Mouse (Mus musculus): ENCODE measurements around the gene Auts2.
"Not testable (repeated sequence)": the region's sequence is repeated elsewhere in the genome, so short reads cannot be mapped to it uniquely, and the experiment has no call there.

The Auts2 gene

GRCm38 (mm10) chr5:132543118-132544071 is at the start of gene Auts2:
TSS of gene Auts2 (minus strand) at chr5:132543344.
- DNase-seq (ENCODE audit: low spot score), result peak; percentile 94

- no peak for DNase-seq (ENCODE audit: low spot score)
Measured at GRCm38 (mm10) chr5:132591721-132592695, 48.9 kb upstream of the Auts2 start.

GRCm38 (mm10) chr5:132579774-132580173 is 36.6 kb upstream of the Auts2 start:
- no peak for DNase-seq (ENCODE audit: low spot score)

GRCm38 (mm10) chr5:132560771-132561170 is 17.6 kb upstream of the Auts2 start:
- not testable (repeated sequence) for DNase-seq (ENCODE audit: low spot score)

GRCm38 (mm10) chr5:132545761-132546160 is 2.6 kb upstream of the Auts2 start:
- DNase-seq (ENCODE audit: low spot score), result peak; percentile 8

- DNase-seq (ENCODE audit: low spot score), result peak; percentile 29
Measured at GRCm38 (mm10) chr5:132544176-132544995, 1.2 kb upstream of the Auts2 start.

- peak; percentile 13 for DNase-seq (ENCODE audit: low spot score)
Measured at GRCm38 (mm10) chr5:132542381-132543020, 643 bp downstream of the Auts2 start.

- peak; percentile 19 for DNase-seq (ENCODE audit: low spot score)
Measured at GRCm38 (mm10) chr5:132541951-132542350, 1.2 kb downstream of the Auts2 start.

GRCm38 (mm10) chr5:132541371-132541931 is 1.7 kb downstream of the Auts2 start:
- peak; percentile 41 for DNase-seq (ENCODE audit: low spot score)

GRCm38 (mm10) chr5:132540841-132541311 is 2.3 kb downstream of the Auts2 start:
- no peak for DNase-seq (ENCODE audit: low spot score)

- no peak for DNase-seq (ENCODE audit: low spot score)
Measured at GRCm38 (mm10) chr5:132537475-132537874, 5.7 kb downstream of the Auts2 start.

GRCm38 (mm10) chr5:132526395-132526794 is 16.7 kb downstream of the Auts2 start:
- no peak for DNase-seq (ENCODE audit: low spot score)

GRCm38 (mm10) chr5:132521358-132521873 is 21.7 kb downstream of the Auts2 start:
- DNase-seq (ENCODE audit: low spot score), result no peak

- DNase-seq (ENCODE audit: low spot score), result no peak
Measured at GRCm38 (mm10) chr5:132517879-132518278, 25.3 kb downstream of the Auts2 start.

GRCm38 (mm10) chr5:132514521-132514920 is 28.6 kb downstream of the Auts2 start:
- no peak for DNase-seq (ENCODE audit: low spot score)

GRCm38 (mm10) chr5:132513206-132513605 is 29.9 kb downstream of the Auts2 start:
- no peak for DNase-seq (ENCODE audit: low spot score)

GRCm38 (mm10) chr5:132509464-132509885 is 33.7 kb downstream of the Auts2 start:
- DNase-seq (ENCODE audit: low spot score), result no peak

GRCm38 (mm10) chr5:132504893-132505292 is 38.3 kb downstream of the Auts2 start:
- no peak for DNase-seq (ENCODE audit: low spot score)

- no peak for DNase-seq (ENCODE audit: low spot score)
Measured at GRCm38 (mm10) chr5:132503431-132503830, 39.7 kb downstream of the Auts2 start.

GRCm38 (mm10) chr5:132502036-132502435 is 41.1 kb downstream of the Auts2 start:
- no peak for DNase-seq (ENCODE audit: low spot score)

Data from ovary, postnatal 36 days (tissue).